Mouse (Mus musculus): Measurements from ENCODE around the gene Armc8.

Armc8 gene

GRCm38 (mm10) chr9:99441647-99442433 lies 126.9 kb downstream of the Armc8 start:
- WGBS, result 73% methylated on average over 4 of the region's 4 CpGs

GRCm38 (mm10) chr9:99440941-99441340 lies 127.8 kb downstream of the Armc8 start:
- WGBS, result 53% methylated on average over 5 of the region's 5 CpGs

- WGBS, result 59% methylated on average over 8 of the region's 8 CpGs
Observed at GRCm38 (mm10) chr9:99439064-99439463, 129.6 kb downstream of the Armc8 start.

GRCm38 (mm10) chr9:99437781-99438565 lies 130.7 kb downstream of the Armc8 start:
- WGBS, result 80% methylated on average over 12 of the region's 12 CpGs

GRCm38 (mm10) chr9:99437031-99437764 lies 131.5 kb downstream of the Armc8 start, which contains the start of gene Mras:
TSS of gene Mras (minus strand) at chr9:99437381.
- 9% methylated on average over 27 of the region's 27 CpGs for WGBS

GRCm38 (mm10) chr9:99436182-99437030 lies 132.3 kb downstream of the Armc8 start:
- under 1% methylated on average over 85 of the region's 86 CpGs for WGBS

- 14% methylated on average over 16 of the region's 16 CpGs for WGBS
Observed at GRCm38 (mm10) chr9:99435619-99436181, 133.0 kb downstream of the Armc8 start.

- WGBS, result 33% methylated on average over 14 of the region's 14 CpGs
Observed at GRCm38 (mm10) chr9:99434892-99435618, 133.6 kb downstream of the Armc8 start.

- 62% methylated on average over 4 of the region's 4 CpGs for WGBS
Observed at GRCm38 (mm10) chr9:99432478-99432877, 136.2 kb downstream of the Armc8 start.

- WGBS, result 65% methylated on average over 6 of the region's 6 CpGs
Observed at GRCm38 (mm10) chr9:99431963-99432362, 136.7 kb downstream of the Armc8 start.

GRCm38 (mm10) chr9:99431346-99431745 lies 137.4 kb downstream of the Armc8 start:
- 51% methylated on average over 8 of the region's 8 CpGs for WGBS

GRCm38 (mm10) chr9:99430806-99431205 lies 137.9 kb downstream of the Armc8 start:
- WGBS, result 47% methylated on average over 6 of the region's 6 CpGs

- 50% methylated on average over 3 of the region's 3 CpGs for WGBS
Observed at GRCm38 (mm10) chr9:99429845-99430244, 138.9 kb downstream of the Armc8 start.

- 39% methylated on average over 11 of the region's 11 CpGs for WGBS
Observed at GRCm38 (mm10) chr9:99428601-99429331, 139.9 kb downstream of the Armc8 start.
